Mouse (Mus musculus): ENCODE measurements around the gene Adgrf1. TPM values are rescaled to one million over a fixed set of nuclear protein-coding genes. Genes with fewer than 3 reads are reported as not detected.

Gene Adgrf1
- polyA plus RNA-seq, 1 experiment from 2014 or later: not detected

DNA sequence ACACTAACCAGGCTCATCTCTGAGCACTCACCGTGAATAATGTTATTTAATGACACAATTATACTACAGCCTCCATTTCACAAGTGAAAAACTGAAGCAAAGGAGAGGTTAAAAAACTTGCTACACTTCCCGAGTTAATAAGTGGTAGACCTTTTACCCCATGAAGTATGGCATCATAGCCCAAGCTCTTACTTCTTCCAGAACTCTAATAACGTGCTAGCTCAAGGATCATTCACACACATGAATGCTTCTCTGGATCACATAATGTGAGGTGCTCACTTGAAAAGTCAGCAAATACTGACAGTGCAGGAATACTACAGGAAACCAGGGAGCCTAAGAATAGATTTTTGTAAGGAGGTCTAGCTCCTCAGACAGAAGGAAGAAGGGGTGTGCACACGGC, 102.5 kb downstream of the Adgrf1 start:
- no peak for DNase-seq (ENCODE audit: low spot score)
- no peaks in the 10 kb centered on the region for H3K9me3 ChIP-seq
- H3K27ac ChIP-seq (replicated peaks): no peak overlapping the region
- peaks cover 3% of the 10 kb centered on the region; the same call in 1 of the 2 replicates for H3K4me1 ChIP-seq
- no peak overlapping the region for H3K4me3 ChIP-seq
- no peaks in the 10 kb centered on the region for H3K27me3 ChIP-seq (replicated peaks; ENCODE audit: low read depth, poor library complexity, severe bottlenecking)
- WGBS: 81% methylated on average over 4 of the region's 4 CpGs
- no peaks in the 10 kb centered on the region for H3K36me3 ChIP-seq (replicated peaks)

DNA sequence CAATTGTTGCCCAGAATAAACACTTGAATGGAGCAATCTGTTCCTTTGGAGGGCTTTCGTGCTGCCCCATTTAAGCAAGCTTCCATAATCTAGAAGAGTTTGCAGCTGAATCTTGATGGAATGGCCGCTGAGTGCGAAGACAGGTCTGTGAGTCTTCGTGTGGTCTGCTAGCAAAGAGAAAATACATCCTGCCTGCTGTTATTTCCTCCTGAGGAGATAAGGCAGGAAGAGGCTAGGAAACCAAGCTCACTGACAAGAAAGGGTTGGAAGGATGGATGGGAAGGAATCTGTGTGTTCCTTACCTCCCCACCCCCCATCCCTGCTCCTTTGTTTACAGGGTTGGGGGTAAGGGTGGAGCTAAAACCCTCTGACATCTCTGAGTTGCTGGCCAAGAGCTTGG, 103.9 kb downstream of the Adgrf1 start:
- no peak overlapping the region for H3K27ac ChIP-seq (replicated peaks)
- H3K4me1 ChIP-seq: peaks cover 3% of the 10 kb centered on the region; the same call in 1 of the 2 replicates
- no peak for DNase-seq (ENCODE audit: low spot score)
- H3K36me3 ChIP-seq (replicated peaks): no peaks in the 10 kb centered on the region
- H3K27me3 ChIP-seq (replicated peaks; ENCODE audit: low read depth, poor library complexity, severe bottlenecking): no peaks in the 10 kb centered on the region
- H3K9me3 ChIP-seq: no peaks in the 10 kb centered on the region
- 60% methylated on average over 4 of the region's 4 CpGs for WGBS
- H3K4me3 ChIP-seq: no peak overlapping the region

Other genes starting within 250 kb of the Adgrf1 start
- gene Adgrf5, start 90.1 kb downstream of the Adgrf1 start, polyA plus RNA-seq (2016; fragmentation: Nextera tagmentation; extraction: Ambion mirVana): 7.4 and 8.2 TPM in 2 replicates
- gene Mep1a, start 232.5 kb downstream of the Adgrf1 start, polyA plus RNA-seq (2016; fragmentation: Nextera tagmentation; extraction: Ambion mirVana): not detected in 2 replicates